Mouse (Mus musculus) olfactory bulb, adult 2 months (tissue): ENCODE measurements at regions not wholly inside any gene's neighbourhood (a gene's known extent, or its start where the extent isn't known, plus 50 kb on each side); places are given as distances from the start of the nearest gene placed in this dataset.

ENCODE experiments used
- H3K27ac ChIP-seq: fragments of 200-500 bp; 2 replicates; pipeline ENCODE4 v1.5.1; 2012; ENCODE audit warnings: low read depth, low read length; ENCODE audit not compliant: insufficient read depth
- H3K4me1 ChIP-seq: fragments of 200-500 bp; 2 replicates; pipeline ENCODE4 v1.6.1; 2012; ENCODE audit warnings: low read length; ENCODE audit not compliant: control insufficient read depth, insufficient read depth
- H3K4me3 ChIP-seq: fragments of 200-500 bp; 2 replicates; pipeline ENCODE4 v1.5.1; 2012; ENCODE audit warnings: mild to moderate bottlenecking, low read depth, low read length, moderate library complexity; ENCODE audit not compliant: insufficient read depth
- CTCF ChIP-seq: fragments of 200-500 bp; IDR thresholded peaks from 2 replicates; pipeline ENCODE4 v1.5.1; 2012; ENCODE audit warnings: low read depth, mild to moderate bottlenecking, low read length, moderate library complexity; ENCODE audit not compliant: insufficient read depth
- POLR2A ChIP-seq: fragments of 200-500 bp; IDR thresholded peaks from 2 replicates; pipeline ENCODE4 v1.6.1; 2012; ENCODE audit warnings: mild to moderate bottlenecking, low read depth, low read length, moderate library complexity; ENCODE audit not compliant: insufficient read depth
- WGBS: fragments of 180-500 bp; shearing (Covaris S2); methylation state at CpG from one replicate; pipeline ENCODE4 v1.1.7; 2018; 5-methylcytosine and 5-hydroxymethylcytosine counted together

- Histone ChIP-seq H3K4me3 (no peak overlapping the region), H3K4me1 (peaks cover 7% of the 10 kb centered on the region), H3K27ac (no peak overlapping the region)
- no peak for TF ChIP-seq POLR2A
- no peak for TF ChIP-seq CTCF
- WGBS, result 75% methylated on average over 7 of the region's 7 CpGs
Measured at GRCm38 (mm10) chr9:47380361-47380760, 149.6 kb upstream of the Cadm1 start.

GRCm38 (mm10) chr9:47384185-47384854 lies 145.7 kb upstream of the Cadm1 start:
- H3K4me3 ChIP-seq, result no peak overlapping the region
- no peak overlapping the region for H3K27ac ChIP-seq
- no peak for TF ChIP-seq CTCF
- no peak for TF ChIP-seq POLR2A
- peaks cover 21% of the 10 kb centered on the region for H3K4me1 ChIP-seq
- WGBS, result 55% methylated on average over 4 of the region's 4 CpGs

GRCm38 (mm10) chr9:47386646-47387045 lies 143.3 kb upstream of the Cadm1 start:
- no peak for TF ChIP-seq CTCF
- TF ChIP-seq POLR2A, result no peak
- no peak overlapping the region for H3K27ac ChIP-seq
- no peak overlapping the region for H3K4me3 ChIP-seq
- WGBS, result 57% methylated on average over 11 of the region's 11 CpGs
- peaks cover 21% of the 10 kb centered on the region for H3K4me1 ChIP-seq

GRCm38 (mm10) chr9:47387221-47387620 lies 142.8 kb upstream of the Cadm1 start:
- peaks cover 21% of the 10 kb centered on the region for H3K4me1 ChIP-seq
- H3K4me3 ChIP-seq, result no peak overlapping the region
- no peak overlapping the region for H3K27ac ChIP-seq
- TF ChIP-seq CTCF (no peak), POLR2A (no peak)
- 74% methylated on average over 4 of the region's 4 CpGs for WGBS

- Histone ChIP-seq H3K27ac (no peak overlapping the region), H3K4me1 (peaks cover 21% of the 10 kb centered on the region)
Measured at GRCm38 (mm10) chr9:47387716-47388300, 142.2 kb upstream of the Cadm1 start.

GRCm38 (mm10) chr9:47389901-47390300 lies 140.1 kb upstream of the Cadm1 start:
- over 99% methylated on average over 6 of the region's 6 CpGs for WGBS
- TF ChIP-seq POLR2A (no peak), CTCF (no peak)
- Histone ChIP-seq H3K4me1 (peaks cover 14% of the 10 kb centered on the region), H3K27ac (no peak overlapping the region), H3K4me3 (no peak overlapping the region)

More at GRCm38 (mm10) chr9:47387716-47388300, 142.2 kb upstream of the Cadm1 start:
- H3K4me3 ChIP-seq, result no peak overlapping the region
- no peak for TF ChIP-seq CTCF
- TF ChIP-seq POLR2A, result no peak
- 38% methylated on average over 8 of the region's 8 CpGs for WGBS

GRCm38 (mm10) chr9:47391669-47392068 lies 138.3 kb upstream of the Cadm1 start:
- WGBS, result 91% methylated on average over 5 of the region's 5 CpGs
- TF ChIP-seq POLR2A, result no peak
- no peak for TF ChIP-seq CTCF

GRCm38 (mm10) chr9:47399598-47399997 lies 130.4 kb upstream of the Cadm1 start:
- H3K27ac ChIP-seq, result no peak overlapping the region
- 53% methylated on average over 2 of the region's 2 CpGs for WGBS

More at GRCm38 (mm10) chr9:47391669-47392068, 138.3 kb upstream of the Cadm1 start:
- Histone ChIP-seq H3K27ac (no peak overlapping the region), H3K4me3 (no peak overlapping the region), H3K4me1 (peaks cover 12% of the 10 kb centered on the region)

GRCm38 (mm10) chr9:47400117-47400823 lies 129.7 kb upstream of the Cadm1 start:
- Histone ChIP-seq H3K4me1 (no peaks in the 10 kb centered on the region), H3K27ac (no peak overlapping the region), H3K4me3 (no peak overlapping the region)
- TF ChIP-seq POLR2A (no peak), CTCF (no peak)
- 74% methylated on average over 7 of the region's 7 CpGs for WGBS

More at GRCm38 (mm10) chr9:47399598-47399997, 130.4 kb upstream of the Cadm1 start:
- Histone ChIP-seq H3K4me3 (no peak overlapping the region), H3K4me1 (no peaks in the 10 kb centered on the region)
- TF ChIP-seq POLR2A (no peak), CTCF (no peak)
